Mouse (Mus musculus) testis, adult 10 weeks (tissue): Measurements from ENCODE around the gene Extl1. TPM values are rescaled to one million over a fixed set of nuclear protein-coding genes. Genes with fewer than 3 reads are reported as not detected.

Experiments used
- polyA plus RNA-seq: library from polyadenylated mRNA; stranded (reverse); fragments of 350-450 nt; fragmentation: Illumina TruSeq; extraction: RNeasy Lipid Tissue Mini Kit (QIAGEN cat#74804); gene quantifications from one replicate; pipeline ENCODE4 v1.2.3, GENCODE M21; 2014; ENCODE audit warnings: low read depth, low replicate concordance

The Extl1 gene
- not detected for polyA plus RNA-seq

DNA sequence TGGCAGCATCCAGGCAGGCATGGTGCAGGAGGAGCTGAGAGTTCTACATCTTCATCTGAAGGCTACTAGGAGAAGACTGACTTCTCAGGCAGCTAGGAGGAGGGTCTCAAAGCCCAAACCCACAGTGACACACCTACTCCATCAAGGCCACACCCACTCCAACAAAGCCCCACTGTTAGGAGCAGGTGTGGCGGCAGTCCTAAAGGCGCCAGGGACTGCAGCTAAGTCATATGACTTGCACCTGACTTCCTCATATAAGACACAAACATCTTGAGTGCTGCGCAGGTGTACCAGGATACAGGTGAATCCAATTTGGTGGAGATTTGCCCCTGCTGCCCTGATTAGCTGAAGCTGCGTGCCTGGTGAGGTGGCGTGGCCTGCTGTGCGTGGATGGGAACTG, at the start of gene Extl1:
Gene Extl1, minus strand, starts transcription at position 101 of the 400 bp plus-strand sequence.

DNA sequence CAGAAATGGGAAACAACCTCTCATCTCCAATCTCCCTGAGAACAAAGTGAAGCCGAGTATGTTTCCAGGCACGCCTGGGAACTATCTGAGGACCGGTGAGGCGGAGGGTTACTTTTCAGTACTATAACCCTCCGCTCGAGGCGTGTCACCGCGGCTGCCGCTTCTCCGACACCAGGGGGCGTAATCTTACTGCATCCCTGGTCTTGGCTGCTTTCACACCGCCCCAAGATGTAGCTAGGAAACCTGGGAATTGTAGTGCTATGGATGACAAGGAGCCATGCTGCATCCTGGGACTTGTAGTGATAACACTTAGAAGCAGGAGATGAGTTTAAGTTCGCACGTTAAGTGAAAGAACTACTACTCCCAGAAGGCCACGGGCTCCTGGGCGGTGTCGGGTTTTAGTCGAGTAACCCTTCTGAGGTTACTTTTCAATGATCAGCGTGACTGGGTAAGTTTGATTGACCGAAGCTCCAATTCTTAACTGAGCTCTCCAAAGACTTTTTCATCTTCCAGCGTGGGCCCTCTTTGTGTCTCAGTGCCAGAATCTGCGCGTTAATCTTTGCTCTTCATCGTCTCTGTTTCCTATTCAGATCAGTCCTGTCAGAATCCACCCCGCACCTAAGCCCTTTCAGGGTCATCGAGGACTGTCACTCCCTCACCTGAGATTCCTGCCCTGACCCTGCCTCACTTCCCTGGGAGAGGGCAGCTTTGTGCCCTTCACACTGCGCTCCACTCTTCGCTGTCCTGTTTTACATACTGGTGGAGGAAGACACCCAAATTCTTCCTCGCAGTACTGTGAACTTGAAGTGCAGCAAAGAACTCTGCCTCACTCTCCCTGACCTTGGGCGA, 12.6 kb upstream of the Extl1 start, which contains the start of gene Pafah2:
Gene Pafah2, plus strand, starts transcription at position 344 of the 849 bp plus-strand sequence.

GRCm38 (mm10) chr4:134343071-134344031, 40.3 kb downstream of the Extl1 start, which contains the start of gene Slc30a2:
Gene Slc30a2, plus strand, starts transcription at chr4:134343181.

GRCm38 (mm10) chr4:134314876-134315275, 68.8 kb downstream of the Extl1 start, which contains the start of gene Trim63:
Gene Trim63, plus strand, starts transcription at chr4:134315120.

Other genes starting within 250 kb of the Extl1 start
- 53.0 TPM for gene Cep85, start 196.7 kb downstream of the Extl1 start, polyA plus RNA-seq
- not detected for gene Gm7534, start 180.8 kb downstream of the Extl1 start, polyA plus RNA-seq
- 32.9 TPM for gene Catsper4, start 156.5 kb downstream of the Extl1 start, polyA plus RNA-seq
- gene Cnksr1, start 145.5 kb downstream of the Extl1 start, polyA plus RNA-seq = not detected
- not detected for gene E130218I03Rik, start 140.2 kb downstream of the Extl1 start, polyA plus RNA-seq
- gene Zfp593, start 138.3 kb downstream of the Extl1 start, polyA plus RNA-seq = 0.59 TPM
- gene Gm30191, start 136.9 kb downstream of the Extl1 start, polyA plus RNA-seq = not detected
- not detected for gene Grrp1, start 129.7 kb downstream of the Extl1 start, polyA plus RNA-seq
- 13.0 TPM for gene Pdik1l, start 96.0 kb downstream of the Extl1 start, polyA plus RNA-seq
- gene Trim63, start 68.7 kb downstream of the Extl1 start, polyA plus RNA-seq = 0.77 TPM
- gene Slc30a2, start 40.7 kb downstream of the Extl1 start, polyA plus RNA-seq = 14.4 TPM
- gene Pafah2, start 12.5 kb upstream of the Extl1 start, polyA plus RNA-seq = 14.2 TPM
- gene Stmn1, start 84.5 kb upstream of the Extl1 start, polyA plus RNA-seq = 247 TPM
- 7.2 TPM for gene Paqr7, start 112.8 kb upstream of the Extl1 start, polyA plus RNA-seq
- gene Aunip, start 127.1 kb upstream of the Extl1 start, polyA plus RNA-seq = 6.6 TPM
- gene Mtfr1l, start 151.5 kb upstream of the Extl1 start, polyA plus RNA-seq = 63.1 TPM
- gene Selenon, start 168.3 kb upstream of the Extl1 start, polyA plus RNA-seq = 0.35 TPM